Mouse (Mus musculus): Measurements from ENCODE around the gene Insm1.

Insm1 gene

DNA sequence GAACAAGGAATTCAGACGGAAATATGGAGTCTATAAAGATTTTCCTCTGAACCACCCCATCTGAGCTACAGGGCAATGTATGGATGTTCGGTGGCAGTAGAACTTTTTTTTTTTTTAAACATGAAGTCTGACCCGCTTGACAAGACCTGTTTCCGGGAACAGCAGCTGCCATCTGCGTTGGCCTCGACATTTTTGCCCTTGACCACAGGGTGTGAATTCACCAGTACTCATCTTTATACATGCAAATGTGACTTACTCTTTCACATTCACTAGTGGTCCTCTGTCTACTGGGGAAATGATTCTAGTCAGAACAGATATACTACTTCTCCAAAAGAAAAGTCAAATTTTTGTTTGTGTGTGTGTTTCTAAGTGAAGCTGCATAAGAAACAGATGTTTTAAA is 4.1 kb downstream of the Insm1 start:
- DNase-seq, result no peak

DNA sequence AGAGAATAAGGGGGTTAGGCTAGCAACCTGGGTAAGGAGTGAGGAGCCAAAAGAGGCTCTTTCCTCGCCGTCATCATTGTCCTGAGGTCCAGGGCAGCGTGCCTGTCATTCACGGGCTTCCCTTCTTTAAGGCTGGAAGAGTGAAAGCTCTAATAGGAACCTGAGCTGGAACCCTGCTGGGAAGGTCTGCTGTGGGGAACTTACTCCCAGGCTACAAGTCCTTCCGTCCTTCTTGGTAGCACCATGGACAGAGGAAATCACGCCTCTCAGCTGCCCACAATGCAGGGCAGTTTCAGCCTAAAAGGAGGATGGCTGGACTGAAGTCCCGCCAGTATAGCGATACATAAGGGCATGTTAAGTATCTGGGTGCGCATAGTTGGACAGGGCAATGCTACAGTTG is 4.8 kb downstream of the Insm1 start:
- DNase-seq, result peak; percentile 44

DNA sequence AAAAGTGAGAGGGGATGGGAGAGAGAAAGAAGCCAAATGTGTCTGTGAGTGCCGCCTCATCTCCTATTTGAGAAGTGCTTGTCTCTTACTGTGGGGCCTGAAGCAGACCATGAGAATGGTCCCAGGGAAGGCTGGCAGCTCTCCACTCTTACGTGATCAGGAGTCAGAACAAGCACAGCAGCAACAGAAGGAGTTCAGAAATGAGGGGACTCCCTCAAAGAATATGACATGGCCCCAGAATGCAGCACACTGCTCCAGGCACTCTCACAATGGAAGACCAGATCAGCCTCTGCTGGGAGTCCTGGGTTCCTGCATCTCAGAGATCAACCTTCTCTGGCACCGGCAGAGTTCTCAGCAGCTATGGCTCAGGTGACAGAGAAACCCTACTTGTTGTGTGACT is 5.9 kb downstream of the Insm1 start:
- DNase-seq, result no peak

- DNase-seq, result no peak
Observed at GRCm38 (mm10) chr2:146228435-146228834, 6.7 kb downstream of the Insm1 start.

DNA sequence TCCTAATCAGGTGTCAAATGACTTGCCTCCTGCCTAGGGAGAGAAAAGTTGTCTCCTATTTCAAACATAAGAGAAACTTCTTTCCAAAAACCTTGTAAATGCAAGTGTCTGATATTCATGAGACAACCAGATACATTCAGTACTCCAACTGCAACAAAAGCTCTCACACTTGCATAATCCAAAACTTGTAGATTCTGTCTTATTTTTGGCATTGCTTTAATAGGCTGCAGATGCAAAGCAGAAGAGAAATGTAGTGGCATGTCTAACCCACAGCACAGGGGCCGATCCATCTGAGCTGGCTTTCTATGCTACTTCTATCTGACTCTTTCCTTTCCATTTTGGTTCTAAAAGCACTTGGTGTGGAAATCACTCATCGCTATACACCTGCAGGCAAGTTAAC is 9.8 kb downstream of the Insm1 start:
- DNase-seq, result no peak

- no peak for DNase-seq
Observed at GRCm38 (mm10) chr2:146239196-146239747, 17.6 kb downstream of the Insm1 start.

DNA sequence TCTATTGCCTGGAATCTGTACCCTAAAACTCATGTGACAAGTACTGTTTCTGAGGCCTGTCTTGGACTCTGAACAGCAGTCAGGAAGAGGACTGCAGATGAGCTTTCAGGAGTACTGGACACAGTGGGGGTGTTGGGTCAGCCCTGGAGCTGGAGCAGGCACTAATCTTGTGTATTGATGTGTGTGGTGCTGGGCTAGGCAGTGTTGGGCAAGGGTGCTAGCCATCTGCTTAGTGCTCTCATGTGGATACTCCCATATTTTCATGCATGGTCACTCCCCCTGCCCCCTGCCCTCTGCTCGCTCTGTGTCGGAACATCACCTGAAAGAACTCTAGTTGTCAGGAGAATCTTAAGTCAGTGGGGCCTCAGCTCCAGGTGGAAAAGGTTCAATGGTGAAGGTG is 22.3 kb downstream of the Insm1 start:
- no peak for DNase-seq

DNA sequence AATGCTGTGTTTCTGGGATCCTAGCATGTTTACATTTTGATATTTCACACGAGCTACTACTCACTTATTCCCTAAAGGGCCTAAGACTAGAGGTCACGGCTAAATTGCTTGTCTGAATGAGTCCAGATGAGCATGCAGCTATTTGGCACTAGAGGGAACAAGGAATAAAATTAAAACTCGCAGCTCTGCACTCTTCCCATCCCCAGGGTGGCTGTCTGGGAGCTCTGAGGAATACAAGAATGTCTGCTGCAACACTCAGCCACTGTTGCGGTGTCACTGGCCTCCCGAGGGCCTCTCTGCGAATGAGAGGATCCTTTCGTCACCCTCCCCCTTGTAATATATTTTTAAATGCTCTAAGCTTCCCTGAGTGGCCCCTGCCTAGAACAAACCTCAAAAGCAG is 23.7 kb downstream of the Insm1 start:
- DNase-seq, result no peak

DNA sequence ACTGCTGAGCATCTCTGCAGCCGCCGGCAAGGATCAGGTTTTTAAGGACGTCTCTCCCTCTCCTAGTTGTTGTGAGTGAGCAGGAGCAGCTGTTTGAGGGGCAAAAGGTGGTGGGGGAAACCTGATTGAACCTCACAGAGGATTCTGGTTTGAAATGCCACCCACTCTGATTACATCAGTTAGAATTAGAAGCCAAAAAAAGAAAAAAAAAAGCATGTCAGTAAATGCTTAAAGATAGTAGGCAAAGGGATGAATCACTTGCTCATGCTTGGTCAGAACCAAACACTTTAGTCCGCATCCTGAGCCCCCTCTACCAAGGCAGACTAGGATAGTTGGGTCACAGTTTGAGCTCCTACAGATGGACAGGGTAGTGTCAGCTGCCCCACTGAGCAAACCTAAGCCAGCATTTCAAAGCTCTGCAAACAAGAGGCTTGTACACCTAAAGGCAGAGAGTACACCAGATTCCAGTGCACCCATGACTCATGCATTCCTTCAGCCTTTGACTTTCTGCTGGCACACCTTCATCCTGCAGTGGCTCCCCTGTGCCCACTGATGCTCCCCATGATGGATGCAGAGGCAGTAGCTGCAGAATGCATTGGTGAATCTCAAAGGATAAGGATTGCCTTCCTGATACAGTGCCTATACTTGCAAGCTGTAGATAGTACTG is 24.8 kb downstream of the Insm1 start:
- no peak for DNase-seq

GRCm38 (mm10) chr2:146247576-146247975 is 25.9 kb downstream of the Insm1 start:
- DNase-seq, result no peak

DNA sequence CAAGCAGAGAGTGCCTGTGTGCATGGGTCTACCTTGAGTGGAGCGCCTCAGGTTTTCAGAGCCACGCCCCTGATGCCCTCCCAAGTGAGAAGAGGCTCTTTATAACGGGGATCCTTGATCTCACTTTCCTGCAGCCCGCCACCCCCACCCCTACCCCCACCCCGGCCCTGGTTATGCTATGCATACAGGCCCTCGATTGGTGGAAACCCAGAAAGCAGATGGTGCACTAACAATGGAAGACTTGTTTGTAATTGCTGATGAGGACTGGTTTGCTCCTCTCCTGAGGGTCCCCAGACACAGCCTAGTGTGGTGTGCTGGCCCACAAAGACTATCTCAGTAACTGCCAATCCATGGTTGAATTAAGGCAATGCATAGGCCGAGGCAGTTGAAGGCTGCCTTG is 27.3 kb downstream of the Insm1 start:
- DNase-seq, result no peak

DNA sequence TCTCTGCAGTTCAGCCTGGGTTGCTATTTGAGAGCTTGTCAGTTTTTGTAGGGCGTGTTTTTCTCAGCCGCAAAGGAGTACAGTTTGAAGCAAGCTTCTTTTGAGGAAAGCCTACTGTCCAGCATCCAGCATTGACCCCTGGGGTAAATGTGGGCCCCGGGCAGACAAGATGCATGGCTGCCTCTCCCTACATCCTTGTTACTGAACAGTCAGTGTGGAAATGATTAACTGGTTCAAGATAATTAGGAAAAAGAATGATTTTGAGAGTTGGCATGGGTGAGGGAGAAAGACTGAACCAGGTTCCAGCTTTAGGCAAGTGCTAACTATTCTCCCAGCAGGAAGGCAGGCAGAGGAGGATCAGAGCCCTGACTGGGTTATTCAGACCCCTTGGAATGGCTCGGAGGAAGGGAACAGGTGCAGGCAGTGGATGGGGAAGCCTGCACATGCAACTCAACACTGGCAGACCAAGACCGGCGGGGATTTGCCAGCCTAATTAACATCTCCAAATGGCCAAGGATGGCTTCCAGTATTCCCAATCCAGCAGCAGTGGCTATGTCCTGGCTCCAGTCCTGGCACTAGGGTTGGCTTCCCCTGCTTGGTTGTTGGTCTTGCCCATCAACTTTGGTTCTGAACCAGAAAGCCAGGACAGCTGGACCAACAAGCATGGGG is 28.6 kb downstream of the Insm1 start:
- DNase-seq, result no peak

DNA sequence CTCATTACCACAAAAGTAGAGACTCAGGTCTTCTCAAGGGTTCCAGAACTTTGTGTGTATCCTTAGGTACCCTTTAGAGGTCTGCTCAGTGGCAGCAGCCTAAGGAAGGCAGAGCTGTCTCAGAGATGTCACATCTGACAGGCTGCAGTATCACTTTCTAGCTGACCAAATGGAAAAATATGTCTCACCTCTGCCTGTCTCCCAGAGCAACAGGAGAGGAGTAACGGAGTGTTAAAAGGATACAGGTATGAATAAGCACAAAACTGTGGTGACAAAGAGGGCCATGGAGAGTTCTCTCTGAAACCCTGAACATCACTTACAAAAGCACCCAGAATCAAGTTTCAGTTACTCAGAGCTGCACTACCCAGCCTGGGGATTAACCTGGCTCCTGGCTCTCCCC is 32.7 kb downstream of the Insm1 start:
- no peak for DNase-seq

DNA sequence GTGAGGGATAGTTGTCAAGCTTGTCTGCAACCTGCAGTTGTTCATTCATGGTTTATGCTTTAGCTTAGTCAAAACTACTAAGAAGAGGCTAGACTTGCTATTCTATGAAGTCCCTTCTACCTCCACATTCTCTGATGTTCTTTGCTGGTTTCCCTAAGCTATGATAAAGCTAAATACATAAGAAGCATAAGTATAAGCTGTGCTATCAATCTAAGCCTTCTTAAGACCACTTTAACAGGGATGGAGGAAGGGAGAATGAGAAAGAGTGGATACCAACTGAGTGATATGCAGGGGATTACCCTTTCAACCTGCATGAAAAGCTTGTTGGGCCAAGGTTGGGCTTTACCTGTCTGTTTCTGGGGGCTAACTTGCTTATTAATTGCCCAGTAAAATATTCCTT is 33.9 kb downstream of the Insm1 start:
- no peak for DNase-seq

- DNase-seq, result no peak
Observed at GRCm38 (mm10) chr2:146256321-146256875, 34.7 kb downstream of the Insm1 start.

- DNase-seq, result no peak
Observed at GRCm38 (mm10) chr2:146257037-146257436, 35.3 kb downstream of the Insm1 start.

- DNase-seq, result no peak
Observed at GRCm38 (mm10) chr2:146257609-146258008, 35.9 kb downstream of the Insm1 start.

- DNase-seq, result no peak
Observed at GRCm38 (mm10) chr2:146258736-146259469, 37.2 kb downstream of the Insm1 start.

- no peak for DNase-seq
Observed at GRCm38 (mm10) chr2:146259787-146260560, 38.3 kb downstream of the Insm1 start.

DNA sequence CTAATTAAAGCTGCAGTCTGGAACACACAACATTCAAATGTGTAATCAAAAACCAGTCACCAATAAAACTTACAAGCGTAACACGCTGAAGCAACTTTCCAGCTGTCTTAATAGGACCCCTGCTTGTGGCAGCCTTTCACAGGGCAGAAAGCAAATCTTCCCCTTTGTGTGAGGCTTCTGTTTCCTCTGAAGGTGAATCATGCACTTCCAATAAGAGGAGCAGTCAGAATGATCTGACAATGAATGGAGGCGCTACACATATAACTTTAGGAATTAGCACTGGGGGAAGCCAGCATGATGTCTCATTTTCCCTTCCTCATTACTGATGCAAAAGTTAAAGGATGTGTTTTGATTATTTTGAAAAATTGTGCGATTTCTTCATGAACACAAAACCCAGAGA is 39.4 kb downstream of the Insm1 start:
- DNase-seq, result no peak

DNA sequence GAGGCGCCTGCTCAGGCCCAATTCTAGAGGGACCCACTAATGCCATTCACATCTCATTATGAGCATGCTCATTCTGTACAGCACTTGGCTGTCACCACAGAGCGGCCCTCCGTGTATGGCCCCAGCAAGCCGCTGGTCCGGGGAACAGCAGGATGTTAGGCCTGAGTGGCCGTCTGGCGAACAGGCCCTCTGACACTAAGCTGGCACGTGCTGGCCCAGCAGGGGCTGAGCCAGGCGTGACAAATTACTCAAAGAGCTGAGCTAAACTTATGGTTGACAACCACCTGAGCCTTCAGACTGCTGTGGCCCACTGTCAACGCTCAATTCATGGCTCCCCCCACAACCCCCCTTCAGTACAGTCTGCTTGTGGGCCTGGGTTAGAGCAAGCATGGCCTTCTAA is 40.5 kb downstream of the Insm1 start:
- DNase-seq, result no peak

GRCm38 (mm10) chr2:146262966-146263365 is 41.2 kb downstream of the Insm1 start:
- no peak for DNase-seq

- no peak for DNase-seq
Observed at GRCm38 (mm10) chr2:146265045-146265444, 43.3 kb downstream of the Insm1 start.
